Mouse (Mus musculus): ENCODE measurements around the gene Tmem164. TPM values are rescaled to one million over a fixed set of nuclear protein-coding genes. Genes with fewer than 3 reads are reported as not detected.

Tmem164 gene
- polyA plus RNA-seq, 1 experiment: 12.4 TPM

- no peak overlapping the region for H3K4me3 ChIP-seq (ENCODE audit: low read depth, low read length)
- no peaks in the 10 kb centered on the region for H3K4me1 ChIP-seq (ENCODE audit: control insufficient read depth, insufficient read depth, insufficient read length, low read length)
- no peaks in the 10 kb centered on the region for H3K27me3 ChIP-seq (ENCODE audit: control insufficient read depth, insufficient read depth, low read length)
- 67% methylated on average over 6 of the region's 6 CpGs for WGBS
- no peak for TF ChIP-seq POLR2A (IDR thresholded peaks at IDR 0.05; ENCODE audit: low read depth, low read length)
- no peak for TF ChIP-seq CTCF (IDR thresholded peaks at IDR 0.05; ENCODE audit: extremely low read depth, insufficient read length, insufficient replicate concordance, low read depth, low read length)
- H3K36me3 ChIP-seq (ENCODE audit: control insufficient read depth, insufficient read depth, low read length): 0 out of 2 replicates have a peak, but pooled peaks cover 3% of the 10 kb centered on the region
- no peak overlapping the region for H3K27ac ChIP-seq (ENCODE audit: insufficient read depth, low read depth, low read length)
Observed at GRCm38 (mm10) chrX:142806126-142806525, 124.9 kb downstream of the Tmem164 start.

GRCm38 (mm10) chrX:142806620-142807061 lies 125.4 kb downstream of the Tmem164 start:
- no peaks in the 10 kb centered on the region for H3K4me1 ChIP-seq (ENCODE audit: control insufficient read depth, insufficient read depth, insufficient read length, low read length)
- no peak overlapping the region for H3K27ac ChIP-seq (ENCODE audit: insufficient read depth, low read depth, low read length)
- H3K27me3 ChIP-seq (ENCODE audit: control insufficient read depth, insufficient read depth, low read length): no peaks in the 10 kb centered on the region
- peak; percentile 4; the same call in 1 of the 2 replicates for TF ChIP-seq CTCF (IDR thresholded peaks at IDR 0.05; ENCODE audit: extremely low read depth, insufficient read length, insufficient replicate concordance, low read depth, low read length)
- no peak for TF ChIP-seq POLR2A (IDR thresholded peaks at IDR 0.05; ENCODE audit: low read depth, low read length)
- H3K36me3 ChIP-seq (ENCODE audit: control insufficient read depth, insufficient read depth, low read length): 0 out of 2 replicates have a peak, but pooled peaks cover 3% of the 10 kb centered on the region
- 41% methylated on average over 10 of the region's 10 CpGs for WGBS
- H3K4me3 ChIP-seq (ENCODE audit: low read depth, low read length): no peak overlapping the region

- no peaks in the 10 kb centered on the region for H3K27me3 ChIP-seq (ENCODE audit: control insufficient read depth, insufficient read depth, low read length)
- peaks cover 5% of the 10 kb centered on the region; the same call in 1 of the 2 replicates for H3K36me3 ChIP-seq (ENCODE audit: control insufficient read depth, insufficient read depth, low read length)
- no peaks in the 10 kb centered on the region for H3K4me1 ChIP-seq (ENCODE audit: control insufficient read depth, insufficient read depth, insufficient read length, low read length)
- no peak overlapping the region for H3K4me3 ChIP-seq (ENCODE audit: low read depth, low read length)
- no peak for TF ChIP-seq POLR2A (IDR thresholded peaks at IDR 0.05; ENCODE audit: low read depth, low read length)
- peak; percentile 44; the same call in 1 of the 2 replicates for TF ChIP-seq CTCF (IDR thresholded peaks at IDR 0.05; ENCODE audit: extremely low read depth, insufficient read length, insufficient replicate concordance, low read depth, low read length)
- 43% methylated on average over 9 of the region's 9 CpGs for WGBS
- H3K27ac ChIP-seq (ENCODE audit: insufficient read depth, low read depth, low read length): no peak overlapping the region
Observed at GRCm38 (mm10) chrX:142808411-142808810, 127.2 kb downstream of the Tmem164 start.

GRCm38 (mm10) chrX:142813146-142813545 lies 131.9 kb downstream of the Tmem164 start:
- Histone ChIP-seq H3K27me3 (ENCODE audit: control insufficient read depth, insufficient read depth, low read length) (no peaks in the 10 kb centered on the region), H3K4me3 (ENCODE audit: low read depth, low read length) (no peak overlapping the region), H3K27ac (ENCODE audit: insufficient read depth, low read depth, low read length) (no peak overlapping the region), H3K36me3 (ENCODE audit: control insufficient read depth, insufficient read depth, low read length) (peaks cover 4% of the 10 kb centered on the region; the same call in 1 of the 2 replicates), H3K4me1 (ENCODE audit: control insufficient read depth, insufficient read depth, insufficient read length, low read length) (no peaks in the 10 kb centered on the region)
- TF ChIP-seq CTCF (IDR thresholded peaks at IDR 0.05; ENCODE audit: extremely low read depth, insufficient read length, insufficient replicate concordance, low read depth, low read length): peak; percentile 42; the same call in 1 of the 2 replicates
- no peak for TF ChIP-seq POLR2A (IDR thresholded peaks at IDR 0.05; ENCODE audit: low read depth, low read length)
- WGBS: 26% methylated on average over 6 of the region's 6 CpGs

- Histone ChIP-seq H3K27me3 (ENCODE audit: control insufficient read depth, insufficient read depth, low read length) (no peaks in the 10 kb centered on the region), H3K27ac (ENCODE audit: insufficient read depth, low read depth, low read length) (no peak overlapping the region), H3K4me3 (ENCODE audit: low read depth, low read length) (no peak overlapping the region), H3K36me3 (ENCODE audit: control insufficient read depth, insufficient read depth, low read length) (no peaks in the 10 kb centered on the region), H3K4me1 (ENCODE audit: control insufficient read depth, insufficient read depth, insufficient read length, low read length) (no peaks in the 10 kb centered on the region)
- TF ChIP-seq CTCF (IDR thresholded peaks at IDR 0.05; ENCODE audit: extremely low read depth, insufficient read length, insufficient replicate concordance, low read depth, low read length) (peak; percentile 55; the same call in 1 of the 2 replicates), POLR2A (IDR thresholded peaks at IDR 0.05; ENCODE audit: low read depth, low read length) (no peak)
- WGBS: 49% methylated on average over 10 of the region's 10 CpGs
Observed at GRCm38 (mm10) chrX:142818057-142818682, 137.0 kb downstream of the Tmem164 start.

GRCm38 (mm10) chrX:142821239-142821638 lies 140.0 kb downstream of the Tmem164 start:
- TF ChIP-seq CTCF (IDR thresholded peaks at IDR 0.05; ENCODE audit: extremely low read depth, insufficient read length, insufficient replicate concordance, low read depth, low read length) (no peak), POLR2A (IDR thresholded peaks at IDR 0.05; ENCODE audit: low read depth, low read length) (no peak)
- 84% methylated on average over 6 of the region's 6 CpGs for WGBS
- H3K36me3 ChIP-seq (ENCODE audit: control insufficient read depth, insufficient read depth, low read length): no peaks in the 10 kb centered on the region
- no peak overlapping the region for H3K4me3 ChIP-seq (ENCODE audit: low read depth, low read length)
- no peaks in the 10 kb centered on the region for H3K27me3 ChIP-seq (ENCODE audit: control insufficient read depth, insufficient read depth, low read length)
- H3K27ac ChIP-seq (ENCODE audit: insufficient read depth, low read depth, low read length): no peak overlapping the region
- no peaks in the 10 kb centered on the region for H3K4me1 ChIP-seq (ENCODE audit: control insufficient read depth, insufficient read depth, insufficient read length, low read length)

GRCm38 (mm10) chrX:142821846-142822245 lies 140.6 kb downstream of the Tmem164 start:
- TF ChIP-seq CTCF (IDR thresholded peaks at IDR 0.05; ENCODE audit: extremely low read depth, insufficient read length, insufficient replicate concordance, low read depth, low read length) (peak; percentile 45; the same call in 1 of the 2 replicates), POLR2A (IDR thresholded peaks at IDR 0.05; ENCODE audit: low read depth, low read length) (no peak)
- Histone ChIP-seq H3K4me3 (ENCODE audit: low read depth, low read length) (no peak overlapping the region), H3K4me1 (ENCODE audit: control insufficient read depth, insufficient read depth, insufficient read length, low read length) (no peaks in the 10 kb centered on the region), H3K36me3 (ENCODE audit: control insufficient read depth, insufficient read depth, low read length) (no peaks in the 10 kb centered on the region), H3K27me3 (ENCODE audit: control insufficient read depth, insufficient read depth, low read length) (no peaks in the 10 kb centered on the region), H3K27ac (ENCODE audit: insufficient read depth, low read depth, low read length) (no peak overlapping the region)
- 46% methylated on average over 3 of the region's 3 CpGs for WGBS
